Mouse (Mus musculus) adipocyte (in vitro differentiated cells): ENCODE data around the gene Zfp619.
"Not testable (repeated sequence)": the region's sequence is repeated elsewhere in the genome, so short reads cannot be mapped to it uniquely, and the experiment has no call there.

ENCODE experiments used
- DNase-seq: peaks from one replicate; pipeline ENCODE4 v3.0.0-alpha.2; 2016; ENCODE audit warnings: low spot score

Gene Zfp619

DNA sequence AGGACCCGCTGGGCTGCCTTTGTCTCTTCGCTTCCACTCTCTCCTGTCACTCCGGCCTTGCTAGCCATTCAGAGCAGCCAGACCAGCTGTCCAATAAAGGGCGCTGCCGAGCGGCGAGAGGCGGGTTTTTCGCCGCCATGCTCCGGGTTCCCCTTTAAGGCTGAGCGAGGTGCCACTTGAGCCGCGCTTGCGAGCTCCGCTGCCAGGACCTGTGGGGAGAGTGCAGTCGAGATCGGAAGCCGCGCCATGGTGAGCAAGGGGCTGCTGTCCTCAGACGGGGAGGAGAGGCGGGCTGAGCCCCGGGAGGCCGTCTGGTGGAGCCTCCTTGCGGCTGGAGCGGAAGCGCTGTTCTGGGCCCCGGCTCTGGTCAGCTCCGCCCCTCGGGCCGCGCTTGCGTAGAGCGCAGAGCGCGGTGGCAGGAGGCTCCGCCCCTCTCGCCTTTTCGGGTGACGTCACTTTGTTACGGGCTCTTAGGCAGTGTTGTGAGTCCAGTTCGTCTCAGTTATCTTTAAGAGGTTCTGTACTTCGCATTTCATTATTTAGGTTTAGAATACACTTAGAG, at the start of gene Zfp619:
TSS of gene Zfp619 (plus strand) at position 151 of the 562 bp plus-strand sequence.
- DNase-seq: peak; percentile 90

DNA sequence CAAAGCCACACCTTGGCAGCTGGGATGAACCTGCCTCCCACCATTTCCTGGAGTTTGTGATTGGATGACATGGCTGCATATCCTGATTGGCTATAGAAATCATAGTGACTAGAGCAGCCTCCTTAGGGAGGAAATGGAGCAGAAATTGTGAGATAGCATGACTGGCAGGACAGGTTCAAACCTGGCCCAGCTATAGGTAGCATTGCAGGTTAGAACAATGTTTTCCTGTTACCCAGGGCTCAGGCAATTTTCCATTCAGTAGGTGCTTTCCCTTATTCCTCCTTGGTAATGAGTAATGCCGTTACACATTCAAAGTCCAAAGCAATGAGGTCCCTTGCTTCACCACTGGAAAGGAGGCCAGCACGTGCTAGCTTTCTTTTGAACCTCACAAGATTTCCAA, 38.6 kb upstream of the Zfp619 start:
- no peak for DNase-seq

DNA sequence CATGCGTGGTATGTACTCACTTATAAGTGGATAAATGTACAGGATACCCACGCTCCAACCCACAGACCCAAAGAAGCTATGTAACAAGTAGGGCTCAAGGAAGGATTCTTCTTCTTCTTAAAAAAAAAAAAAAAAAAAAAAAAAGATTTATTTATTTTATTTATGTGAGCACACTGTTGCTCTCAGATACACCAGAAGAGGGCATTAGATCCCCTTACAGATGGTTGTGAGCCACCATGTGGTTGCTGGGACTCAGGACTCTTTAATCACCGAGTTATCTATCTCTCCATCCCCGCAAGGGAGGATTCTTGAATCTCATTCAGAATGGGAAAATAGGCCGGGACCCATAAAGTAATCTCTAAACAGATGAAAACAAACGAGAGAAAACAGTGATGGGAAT, 33.2 kb upstream of the Zfp619 start:
- no peak for DNase-seq

DNA sequence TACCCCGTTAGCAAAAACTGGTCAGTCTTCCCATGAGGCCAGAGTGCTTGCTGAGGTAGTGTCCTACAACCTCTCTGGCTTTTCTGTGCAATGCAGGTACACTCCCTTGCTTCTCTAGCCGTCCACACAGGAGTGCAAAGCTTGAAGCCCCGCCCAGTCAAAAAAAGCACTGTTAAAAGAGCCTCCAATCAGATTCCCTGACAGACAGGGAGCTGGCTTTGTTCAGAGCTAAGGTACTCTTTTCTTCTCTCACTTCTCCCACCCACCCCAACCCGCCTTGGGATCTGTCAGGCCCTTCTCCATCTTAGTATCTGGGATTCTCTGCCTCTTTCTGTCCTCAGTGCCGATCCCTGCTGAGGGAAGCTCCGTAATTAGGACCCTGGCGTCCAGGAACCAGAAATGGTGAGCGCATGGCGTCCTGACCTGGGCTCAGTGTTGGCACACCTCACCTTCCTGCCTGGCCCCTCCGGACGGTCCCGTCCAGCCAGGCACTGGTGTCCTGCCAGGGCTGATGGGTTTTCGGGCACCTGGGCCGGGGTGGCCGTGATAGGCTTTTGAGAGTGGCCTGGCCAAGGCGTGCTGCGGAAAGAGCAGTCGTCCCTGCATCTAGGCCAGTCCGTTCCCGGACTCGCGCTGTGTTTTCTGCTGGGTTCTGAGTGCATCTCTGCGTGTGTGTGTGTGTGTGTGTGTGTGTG, 30.3 kb upstream of the Zfp619 start:
- no peak for DNase-seq

DNA sequence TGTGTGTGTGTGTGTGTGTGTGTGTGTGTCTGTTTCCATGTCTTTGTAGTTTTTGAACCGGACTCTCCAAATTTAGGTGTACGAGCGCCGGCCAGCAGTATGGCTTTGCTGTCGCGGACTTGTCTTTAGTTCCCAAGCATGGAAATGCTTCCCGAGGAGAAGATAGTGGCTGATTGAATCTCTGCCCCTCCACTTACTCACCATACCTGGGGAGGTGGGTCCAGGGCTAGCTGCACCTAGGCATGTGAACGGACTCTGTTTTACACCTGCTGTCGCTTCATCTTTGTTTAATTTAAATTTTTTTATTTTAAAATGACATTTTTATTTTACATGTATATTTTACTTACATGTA, 29.7 kb upstream of the Zfp619 start:
- no peak for DNase-seq

DNA sequence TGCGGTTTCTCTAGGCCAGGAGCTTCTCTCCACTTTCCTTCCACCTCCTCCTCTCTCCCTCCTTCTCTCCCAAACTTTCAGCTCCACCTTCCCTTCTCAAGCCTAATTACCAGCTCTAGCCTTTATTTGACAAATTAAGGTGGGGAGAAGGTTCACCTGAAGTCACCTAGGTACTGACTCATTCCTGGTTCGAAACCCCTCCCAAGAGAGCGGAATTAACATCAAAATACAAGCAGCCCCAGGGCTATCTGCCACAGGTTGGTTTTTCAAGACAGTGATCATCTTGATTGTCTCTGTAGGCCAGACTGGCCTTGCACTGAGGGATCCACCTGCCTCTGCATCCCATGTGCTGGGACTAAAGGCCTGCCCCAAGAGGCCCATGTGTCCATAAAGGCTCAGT, 22.9 kb upstream of the Zfp619 start:
- no peak for DNase-seq

DNA sequence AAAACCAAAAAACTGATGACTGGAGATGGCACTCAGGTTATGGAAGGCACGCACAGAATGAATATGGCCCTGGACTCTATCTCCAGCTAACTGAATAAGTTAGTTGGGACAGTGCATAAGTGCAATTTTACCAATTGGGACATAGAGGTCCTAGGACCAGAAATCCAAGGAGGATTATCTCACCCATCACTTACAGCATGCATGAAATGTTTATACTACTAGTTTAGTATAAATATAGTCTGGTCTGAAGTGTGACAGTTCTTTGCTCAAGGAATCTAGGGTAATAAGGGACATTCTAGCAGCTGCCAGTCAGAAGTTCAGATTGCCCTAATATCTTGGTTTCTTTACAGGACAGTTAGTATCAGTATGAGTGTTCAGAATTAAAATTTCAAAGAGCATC, 13.5 kb upstream of the Zfp619 start:
- no peak for DNase-seq

DNA sequence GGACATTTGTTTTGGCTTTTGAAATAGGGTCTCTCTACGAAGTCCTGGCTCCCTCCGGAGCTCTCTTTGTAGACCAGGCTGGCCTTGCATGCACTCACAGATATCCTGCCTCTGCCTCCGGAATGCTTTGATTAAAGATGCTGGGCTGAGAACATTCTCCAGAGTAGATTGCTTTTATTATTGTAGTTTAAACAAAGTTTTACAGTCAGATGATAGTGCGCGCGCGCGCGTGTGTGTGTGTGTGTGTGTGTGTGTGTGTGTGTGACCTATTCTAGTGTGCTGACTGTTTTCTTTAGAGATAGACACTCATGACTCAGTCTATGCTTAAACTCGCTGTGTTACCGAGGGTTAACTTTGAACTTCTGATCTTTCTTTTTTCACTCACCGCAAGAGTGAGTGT, 796 bp downstream of the Zfp619 start:
- DNase-seq: no peak

DNA sequence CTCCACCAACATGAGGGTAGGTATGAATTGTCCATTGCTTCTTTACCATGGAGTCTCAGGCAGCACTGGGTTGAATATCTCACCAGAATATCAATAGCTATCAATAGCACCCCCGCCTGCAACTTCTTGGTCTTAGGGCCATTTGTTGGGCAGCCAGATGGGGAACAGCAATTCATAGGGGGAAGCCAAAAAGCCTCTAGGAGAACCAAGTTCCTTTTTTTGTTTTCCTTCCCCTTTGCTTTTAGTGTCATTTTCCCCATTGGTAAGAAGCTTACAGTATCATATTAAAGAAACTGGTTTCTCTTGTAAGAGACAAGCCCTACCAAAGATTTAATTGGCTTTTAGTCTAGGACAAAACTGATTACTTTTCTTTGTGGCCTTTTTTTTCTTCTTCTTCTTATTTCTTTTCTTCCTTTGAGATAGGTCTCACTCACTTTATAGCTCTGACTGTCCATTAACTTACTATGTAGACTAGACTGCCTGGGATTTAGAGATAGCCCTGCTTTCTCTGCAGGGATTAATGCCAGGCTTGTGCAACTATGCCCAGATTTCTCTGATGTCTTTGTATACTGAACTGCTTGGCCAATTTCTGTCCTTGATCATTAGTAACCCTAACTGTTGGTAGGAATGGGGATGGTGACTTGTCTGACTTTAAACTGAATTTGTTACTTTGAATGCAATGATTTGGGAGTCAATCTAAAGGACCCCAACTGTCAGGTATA, 6.3 kb downstream of the Zfp619 start:
- peak; percentile 23 for DNase-seq

DNA sequence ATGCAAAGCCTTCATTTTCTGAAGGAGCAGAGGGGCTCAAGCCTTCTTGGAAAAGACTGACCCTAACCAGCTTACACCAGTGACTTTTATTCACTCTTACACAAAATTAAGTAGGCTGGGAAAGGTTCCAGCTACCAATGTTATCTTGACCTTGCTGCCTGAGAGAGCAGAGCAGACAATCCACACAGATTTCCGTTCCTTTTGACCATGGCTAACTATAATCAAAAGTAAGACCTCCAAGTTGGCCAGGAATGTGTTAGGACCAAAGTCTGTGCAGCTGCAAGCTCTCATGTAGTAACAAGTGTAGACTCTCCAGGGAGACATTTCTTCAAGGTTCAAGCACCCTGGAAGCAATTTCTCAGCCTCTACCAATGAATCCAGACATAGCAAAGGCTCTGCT, 25.6 kb downstream of the Zfp619 start:
- peak; percentile 13 for DNase-seq

DNA sequence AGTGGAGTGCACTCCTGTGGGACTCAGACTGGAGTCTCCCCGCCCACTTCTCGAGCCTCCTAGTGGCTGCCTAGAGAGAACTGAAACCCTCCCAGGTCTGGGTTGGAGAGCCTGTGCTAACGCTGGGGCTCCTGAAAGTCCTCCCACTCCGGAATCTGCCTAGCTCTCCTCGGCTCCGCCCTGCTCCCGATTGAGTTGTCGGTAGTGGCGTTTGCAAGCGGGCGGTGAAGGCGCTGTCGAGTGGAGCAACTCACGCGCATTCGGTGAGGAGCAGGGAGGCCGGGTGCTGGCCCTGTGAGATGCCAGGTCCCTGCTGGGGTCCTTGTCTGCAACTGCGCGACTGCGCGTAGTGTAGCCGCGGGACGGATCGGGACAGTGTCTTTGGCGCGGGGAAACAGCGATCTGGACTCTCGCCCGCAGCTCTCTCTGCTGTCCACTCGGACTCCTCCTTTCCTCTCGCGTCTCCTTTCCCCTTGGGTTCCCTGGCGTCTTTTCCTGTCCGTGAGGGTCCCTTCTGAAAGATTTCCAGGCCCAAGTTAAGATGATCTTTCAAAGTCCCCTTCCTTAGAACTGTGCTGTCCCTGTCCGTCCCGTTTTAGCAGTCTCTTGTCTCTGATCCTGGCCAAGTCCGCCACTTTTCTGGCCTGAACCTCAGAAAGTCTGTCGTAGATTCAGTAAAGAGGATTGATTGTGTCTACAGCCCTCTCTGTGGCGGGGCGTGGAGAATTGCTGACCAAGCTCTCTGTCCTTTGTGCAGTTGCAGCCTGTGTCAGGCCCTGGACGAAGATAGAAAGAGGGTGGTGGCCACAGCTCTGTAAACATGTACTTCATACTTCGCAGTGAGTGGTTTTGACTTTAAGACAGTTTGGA, 26.9 kb downstream of the Zfp619 start:
- DNase-seq: peak; percentile 82

DNA sequence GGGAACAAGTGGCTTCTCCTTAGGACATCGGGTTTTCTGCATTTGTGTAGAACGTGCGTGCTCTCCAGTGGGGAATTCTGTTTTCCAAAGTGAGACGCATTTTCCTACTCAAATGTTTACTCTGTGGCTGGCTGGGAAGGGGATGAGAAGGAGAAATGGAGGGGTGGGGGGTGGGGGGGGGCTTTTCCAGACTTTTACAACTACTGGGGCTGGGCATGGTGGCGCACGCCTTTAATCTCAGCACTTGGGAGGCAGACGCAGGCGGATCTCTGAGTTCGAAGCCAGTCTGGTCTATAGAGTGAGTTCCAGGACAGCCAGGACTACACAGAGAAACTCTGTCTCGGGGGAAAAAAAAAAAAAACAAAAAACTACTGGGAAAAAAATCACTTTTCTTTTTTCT, 27.6 kb downstream of the Zfp619 start:
- DNase-seq: no peak

DNA sequence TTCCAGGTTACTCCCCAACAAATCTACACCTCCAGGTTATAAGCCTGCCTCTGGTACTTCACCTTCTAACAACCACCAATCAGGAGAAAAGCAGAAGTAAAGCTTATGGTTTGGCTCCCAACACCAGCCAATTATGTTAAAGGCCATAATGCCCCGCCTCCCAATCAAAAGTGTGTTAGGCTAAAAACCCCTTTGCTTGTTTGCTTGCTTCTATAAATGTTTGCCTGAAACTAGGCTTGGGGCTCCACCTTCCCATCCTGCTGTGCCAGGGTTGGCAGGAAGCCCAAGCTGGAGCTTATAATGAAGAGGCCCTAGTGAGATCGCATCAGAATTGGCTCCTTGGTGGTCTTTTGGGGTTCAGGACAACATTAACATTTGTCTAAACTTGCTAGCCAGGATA, 31.8 kb downstream of the Zfp619 start:
- DNase-seq: peak; percentile 26

DNA sequence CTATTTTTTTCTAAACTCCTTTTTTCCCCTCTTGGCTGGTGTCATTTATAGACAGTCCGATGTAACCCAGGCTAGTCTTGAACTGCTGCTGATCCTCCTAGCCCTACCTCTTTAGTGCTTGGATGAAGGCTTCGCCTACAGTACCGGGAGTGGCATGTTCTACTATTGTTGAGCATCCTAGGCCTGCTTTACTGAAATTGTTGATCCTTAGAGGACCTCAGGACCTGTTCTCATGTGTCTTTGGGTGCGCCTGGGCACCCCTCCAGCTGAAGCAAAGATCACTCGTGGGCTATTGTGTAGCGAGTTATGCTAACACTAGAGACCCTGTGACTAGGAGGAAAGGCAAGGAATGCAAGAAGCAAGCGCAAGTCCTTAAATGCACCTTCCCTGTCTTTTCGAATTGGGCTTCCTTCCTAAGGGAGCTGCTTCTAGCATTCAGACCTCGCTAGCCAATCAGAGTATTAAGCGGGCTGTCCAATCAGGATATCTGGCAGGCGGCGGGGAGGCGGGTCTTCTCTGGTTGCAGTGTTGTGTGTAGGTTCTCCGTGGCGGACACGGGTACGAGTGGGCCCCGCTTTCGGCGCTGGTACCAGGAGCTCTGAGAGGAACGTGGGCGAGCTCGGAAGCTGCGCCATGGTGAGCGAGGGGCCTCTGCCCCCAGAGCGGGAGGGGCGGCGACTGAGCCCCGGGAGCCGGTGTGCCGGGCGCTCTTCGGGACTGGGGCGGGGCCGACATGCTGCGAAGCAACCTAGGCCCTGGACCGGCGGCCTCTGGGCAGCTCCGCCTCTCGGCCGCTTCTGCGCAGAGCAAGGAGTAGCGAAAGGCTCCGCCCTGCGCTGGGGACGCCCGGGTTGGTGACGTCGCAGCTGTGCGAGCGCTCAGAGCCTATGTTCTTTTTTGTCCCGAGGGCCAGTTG, 34.7 kb downstream of the Zfp619 start:
- DNase-seq: peak; percentile 93

DNA sequence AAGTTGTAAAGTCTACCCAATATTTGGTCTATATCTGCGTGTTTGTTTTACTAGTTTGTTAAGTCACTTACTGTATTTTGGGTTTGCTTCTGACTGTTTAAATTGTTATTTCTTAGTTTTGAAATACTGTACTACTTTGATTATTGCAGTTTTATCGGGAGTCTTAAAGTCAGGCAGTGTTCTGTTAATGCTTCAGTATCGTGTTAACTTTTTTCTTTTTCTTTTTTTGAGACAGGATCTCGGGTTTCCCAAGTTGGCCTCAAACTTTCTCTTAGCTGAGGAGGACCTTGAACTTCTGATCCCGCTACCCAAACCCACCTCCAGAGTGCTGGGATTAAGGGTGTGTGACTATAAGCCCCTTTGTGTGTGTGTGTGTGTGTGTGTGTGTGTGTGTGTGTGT, 35.4 kb downstream of the Zfp619 start:
- DNase-seq: peak; percentile 11

DNA sequence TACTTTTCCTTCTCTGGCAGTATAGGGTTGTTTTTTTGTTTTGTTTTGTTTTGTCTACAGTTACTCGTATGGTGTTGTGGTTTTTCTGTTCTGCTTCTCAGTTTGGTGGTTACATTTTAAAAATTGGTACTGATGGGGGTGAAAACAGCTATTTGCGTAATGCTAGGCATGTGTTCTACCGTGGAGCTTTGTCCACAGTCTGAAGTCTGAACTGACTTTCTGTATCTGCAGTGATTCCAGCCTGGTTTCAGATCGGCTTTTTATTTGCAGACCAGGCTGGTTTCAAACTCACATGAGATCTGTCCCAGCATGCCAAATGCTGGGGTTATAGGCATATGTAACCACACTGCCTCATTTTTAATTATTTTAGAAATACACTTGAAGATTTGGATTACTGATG, 36.3 kb downstream of the Zfp619 start:
- no peak for DNase-seq

DNA sequence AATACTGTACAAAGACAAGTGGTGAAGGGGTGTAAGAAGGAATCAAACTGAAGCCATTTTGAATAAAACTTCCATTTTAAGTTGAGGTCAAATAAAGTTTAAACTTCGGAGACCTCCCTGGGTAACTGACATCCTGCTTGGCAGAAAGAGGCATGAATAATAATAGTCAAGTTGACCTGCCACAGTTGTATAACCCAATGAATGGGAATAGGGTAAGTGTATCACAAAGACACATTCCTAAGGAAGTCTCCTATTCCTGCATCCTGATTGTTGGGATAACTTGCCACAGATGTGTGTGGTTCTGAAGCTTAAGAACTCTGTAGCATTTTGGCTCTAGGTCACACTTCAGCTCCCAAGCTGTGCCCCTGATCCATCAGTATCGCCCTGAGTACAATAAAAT, 62.5 kb downstream of the Zfp619 start:
- DNase-seq: no peak

DNA sequence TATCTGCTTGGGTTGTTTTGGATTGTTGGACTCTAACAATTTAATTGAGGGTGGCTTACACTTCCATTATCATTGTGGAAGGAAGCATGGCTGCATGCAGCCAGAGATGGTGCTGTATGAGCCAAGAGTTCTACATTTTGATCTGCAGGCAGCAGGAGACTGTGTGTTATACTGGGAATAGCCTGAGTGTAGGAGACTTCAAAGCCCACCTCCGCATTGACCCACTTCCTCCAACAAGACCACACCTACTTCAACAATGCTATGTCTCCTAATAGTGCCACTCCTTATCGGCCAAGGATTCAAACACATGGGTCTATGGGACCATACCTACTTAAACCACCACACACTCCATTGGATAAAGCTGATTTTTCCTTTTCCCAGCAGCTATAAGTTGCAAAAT, 63.0 kb downstream of the Zfp619 start:
- no peak for DNase-seq

DNA sequence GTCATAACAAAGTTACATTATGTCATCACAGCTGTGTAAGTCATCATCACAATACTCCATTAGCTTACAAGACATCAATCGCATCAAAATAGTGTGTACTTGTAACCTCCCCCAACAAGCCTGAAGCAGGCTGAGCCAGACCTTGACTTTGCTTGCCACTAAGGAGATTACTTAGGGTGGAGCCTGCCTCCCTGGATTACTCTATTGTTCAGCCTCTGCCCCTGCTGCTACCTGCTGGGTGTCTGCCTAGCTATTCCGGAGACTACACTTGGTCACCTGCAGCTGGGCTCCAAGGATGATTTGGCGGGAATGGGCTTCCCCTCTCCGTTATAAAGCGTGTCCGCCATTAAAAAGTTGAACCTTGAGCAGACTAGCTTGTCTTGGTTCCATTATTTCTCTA, 69.3 kb downstream of the Zfp619 start:
- not testable (repeated sequence) for DNase-seq

DNA sequence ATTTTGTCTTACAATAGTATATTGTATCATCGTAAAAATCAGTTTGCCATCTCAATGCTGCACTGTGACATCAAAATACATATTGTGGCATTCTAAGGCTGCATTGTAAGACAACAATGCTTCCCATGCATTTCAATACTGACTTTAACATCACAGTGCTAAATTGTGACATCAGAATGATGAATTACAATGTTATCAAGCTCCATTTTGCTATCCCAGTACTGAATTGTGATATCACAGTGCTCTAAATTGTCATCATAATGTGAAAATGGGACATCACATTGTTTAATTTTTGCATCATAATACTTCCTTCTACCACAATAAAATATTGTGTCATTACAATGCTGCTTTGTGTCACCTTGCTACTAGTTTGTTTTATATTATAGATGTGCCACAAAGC, 70.5 kb downstream of the Zfp619 start:
- DNase-seq: no peak

DNA sequence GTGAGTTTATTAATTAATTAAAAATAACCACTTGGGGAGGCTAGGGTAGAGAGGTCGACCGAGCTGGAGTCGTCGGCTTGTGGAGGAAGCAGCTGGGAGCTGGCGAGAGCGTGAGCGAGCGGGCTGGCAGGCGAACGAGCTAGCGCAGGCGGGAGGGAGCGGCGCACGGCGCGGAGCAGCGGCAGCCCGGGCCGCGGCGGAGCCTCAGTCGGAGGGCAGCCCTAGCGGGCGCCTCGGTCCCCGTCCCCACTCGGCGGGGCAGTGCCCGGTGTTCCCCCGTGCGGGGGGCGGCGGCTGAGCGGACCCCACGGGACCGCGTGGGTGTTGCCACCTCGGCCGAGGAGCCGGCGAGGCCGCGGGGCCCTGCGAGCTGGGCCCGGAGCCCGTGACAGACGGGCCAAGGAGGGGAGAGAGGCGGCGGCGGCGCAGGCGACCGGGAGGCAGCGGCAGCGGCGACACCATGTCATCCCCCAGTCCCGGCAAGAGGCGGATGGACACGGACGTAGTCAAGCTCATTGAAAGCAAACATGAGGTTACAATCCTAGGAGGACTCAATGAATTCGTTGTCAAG, 71.0 kb downstream of the Zfp619 start:
- not testable (repeated sequence) for DNase-seq
